Mouse (Mus musculus): ENCODE measurements around the gene Ece2. TPM values are rescaled to one million over a fixed set of nuclear protein-coding genes. Genes with fewer than 3 reads are reported as not detected.

The Ece2 gene
- 35.4 and 35.7 TPM in 2 replicates for polyA plus RNA-seq (2012; rRNA removed)

DNA sequence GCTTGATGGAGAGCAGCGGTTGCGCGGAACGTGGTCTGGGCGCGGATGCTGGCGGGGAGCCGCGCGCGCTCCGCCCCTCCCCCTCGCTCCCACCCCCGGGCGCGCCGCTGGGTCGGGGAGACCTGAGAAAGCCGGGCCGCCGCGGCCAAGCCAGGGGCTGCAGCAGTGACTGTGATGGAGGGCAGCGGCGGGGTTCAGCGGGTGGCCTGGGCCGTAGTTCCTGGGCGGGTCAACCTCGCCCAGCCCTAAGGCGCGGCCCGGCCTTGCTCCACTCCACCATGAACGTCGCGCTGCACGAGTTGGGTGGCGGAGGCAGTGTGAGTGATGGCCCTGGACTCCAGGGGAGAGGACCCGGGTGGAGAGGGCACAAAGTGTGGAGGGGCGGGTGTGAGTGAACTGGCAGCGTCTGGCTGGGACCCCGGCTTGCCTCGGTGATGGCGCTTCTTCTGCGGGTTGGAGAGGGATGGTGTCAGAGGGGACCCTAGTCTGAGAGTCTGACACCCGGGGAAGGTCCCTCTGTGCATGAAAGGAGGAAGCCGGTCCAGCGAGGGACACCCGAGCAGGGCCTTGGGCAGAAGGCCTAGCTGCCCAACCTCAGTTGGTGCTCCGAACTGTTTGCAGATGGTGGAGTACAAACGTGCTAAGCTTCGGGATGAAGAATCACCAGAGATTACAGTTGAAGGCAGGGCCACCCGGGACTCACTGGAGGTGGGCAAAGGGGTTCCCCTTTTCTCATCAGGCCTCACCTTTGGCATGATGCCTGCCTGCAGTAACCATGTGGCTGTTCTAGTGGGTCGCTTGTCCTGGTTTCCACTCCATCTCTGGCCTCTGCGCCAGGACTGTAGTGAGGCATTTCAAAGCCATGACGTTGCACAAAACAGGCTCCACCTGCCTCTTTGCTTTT, at the start of gene Ece2:
TSS of gene Ece2 (plus strand) at position 98 of the 904 bp plus-strand sequence.

DNA sequence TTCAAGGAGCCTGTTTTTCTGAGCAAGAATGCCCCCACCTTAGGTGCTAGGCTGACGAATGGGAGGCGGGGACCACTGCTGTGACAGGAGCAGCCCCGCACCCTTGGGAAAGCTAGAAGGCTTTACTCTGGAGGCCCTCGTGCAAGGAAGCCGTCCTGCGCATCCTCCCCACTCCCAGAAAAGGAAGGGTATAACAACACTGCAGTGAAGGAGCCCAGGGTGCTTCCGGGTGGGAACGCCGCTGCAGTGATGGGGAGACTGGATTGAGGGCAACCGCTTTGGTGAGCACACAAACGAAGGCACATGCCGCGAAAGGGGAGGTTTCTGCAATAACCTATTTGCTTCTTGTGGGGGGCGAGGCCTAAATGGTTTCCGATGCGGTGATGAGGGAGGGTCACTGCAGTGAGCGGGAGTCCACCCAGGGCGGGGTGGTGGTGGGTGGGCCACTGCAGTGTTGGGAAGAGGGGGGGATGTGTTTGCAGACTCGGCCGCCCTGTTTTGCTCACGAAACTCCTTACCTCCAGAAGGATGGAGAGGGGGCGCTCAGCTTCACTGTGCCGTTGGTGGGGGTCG, 40.2 kb upstream of the Ece2 start, which contains the start of gene Vwa5b2:
TSS of gene Vwa5b2 (plus strand) at position 106 of the 573 bp plus-strand sequence.

DNA sequence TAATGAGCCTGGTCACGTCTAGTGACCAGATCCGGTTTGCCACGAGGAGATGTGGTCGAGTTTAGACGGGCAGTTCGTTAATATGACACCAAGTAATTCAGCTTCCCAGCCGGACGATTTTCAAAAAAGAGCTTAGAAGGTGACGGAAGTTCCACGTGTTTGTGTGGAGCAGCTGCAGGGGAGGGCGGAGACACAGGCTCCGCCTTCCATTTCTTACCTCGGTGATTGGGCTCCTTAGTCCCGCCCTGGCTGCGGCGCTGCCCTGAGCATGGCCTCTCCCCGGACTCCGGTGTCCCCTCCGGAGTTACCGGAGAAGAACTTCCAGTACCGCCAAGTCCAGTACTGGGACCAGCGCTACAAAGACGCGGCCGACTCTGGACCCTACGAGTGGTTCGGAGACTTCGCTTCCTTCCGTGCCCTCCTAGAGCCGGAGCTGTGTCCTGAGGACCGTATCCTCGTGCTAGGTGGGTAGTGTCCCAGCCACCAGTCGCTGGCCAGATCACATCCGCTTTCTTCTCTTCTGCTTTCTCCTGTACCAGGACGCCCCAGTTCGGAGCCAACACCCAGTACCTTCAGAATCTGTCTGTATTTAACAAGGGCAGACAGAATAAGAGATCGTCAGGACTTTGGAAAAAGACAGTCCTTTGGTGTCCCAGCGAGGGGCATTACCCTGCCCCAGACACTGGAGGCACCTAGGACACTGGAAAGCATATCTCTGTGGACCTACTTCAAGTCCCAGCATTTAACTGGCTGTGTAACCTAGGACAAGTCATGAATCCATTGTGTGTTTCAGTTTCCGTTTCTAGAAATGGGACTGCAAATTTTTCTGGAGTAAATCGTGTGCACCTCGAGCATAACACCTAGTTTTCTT, 18.0 kb upstream of the Ece2 start, which contains the start of the genes Eef1akmt4, Gm49333 and Alg3:
TSS of gene Eef1akmt4 (plus strand) at position 237 of the 871 bp plus-strand sequence.
TSS of gene Gm49333 (plus strand) at position 254 of the 871 bp plus-strand sequence.
TSS of gene Alg3 (minus strand) at position 379 of the 871 bp plus-strand sequence.

DNA sequence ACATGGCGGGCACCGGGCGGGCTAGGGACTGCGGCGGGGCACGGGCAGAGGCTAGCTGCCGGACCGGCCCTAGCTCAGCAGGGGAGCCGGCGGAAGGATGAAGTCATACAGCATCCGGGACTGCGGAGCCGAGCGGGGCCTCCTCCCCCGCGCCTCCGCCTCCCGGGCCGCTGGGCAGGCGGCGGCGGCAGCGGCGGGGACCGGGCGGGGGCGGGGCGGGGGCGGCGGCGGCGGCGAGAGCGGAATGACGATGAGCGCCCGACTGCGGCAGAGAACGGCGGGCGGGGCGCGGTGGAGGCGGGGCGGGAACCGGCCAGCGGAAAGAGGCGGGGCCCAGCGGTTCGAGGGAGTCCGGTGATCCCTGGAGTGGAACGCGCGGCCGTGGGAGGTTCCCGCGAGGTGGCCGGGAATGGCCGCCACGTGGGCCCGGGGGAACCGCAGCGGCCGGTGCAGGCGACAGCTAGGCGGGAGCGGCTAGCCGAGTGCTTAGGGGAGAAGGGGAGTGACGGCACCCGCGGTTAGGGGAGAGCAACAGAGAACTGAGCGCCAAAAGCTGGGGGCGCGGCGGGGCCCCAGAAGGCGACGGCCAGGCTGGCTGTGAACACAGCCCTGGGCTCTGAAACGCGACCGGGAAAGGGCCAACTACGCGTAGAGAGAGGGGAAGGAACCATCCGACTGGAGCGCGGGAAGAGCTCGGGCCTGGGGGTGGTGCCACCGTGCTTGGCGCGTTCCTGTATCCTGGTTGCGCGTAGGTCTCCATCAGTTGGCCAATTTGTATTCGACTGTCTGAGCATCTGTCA, 8.2 kb upstream of the Ece2 start, which contains the start of gene Camk2n2:
TSS of gene Camk2n2 (minus strand) at position 97 of the 800 bp plus-strand sequence.

DNA sequence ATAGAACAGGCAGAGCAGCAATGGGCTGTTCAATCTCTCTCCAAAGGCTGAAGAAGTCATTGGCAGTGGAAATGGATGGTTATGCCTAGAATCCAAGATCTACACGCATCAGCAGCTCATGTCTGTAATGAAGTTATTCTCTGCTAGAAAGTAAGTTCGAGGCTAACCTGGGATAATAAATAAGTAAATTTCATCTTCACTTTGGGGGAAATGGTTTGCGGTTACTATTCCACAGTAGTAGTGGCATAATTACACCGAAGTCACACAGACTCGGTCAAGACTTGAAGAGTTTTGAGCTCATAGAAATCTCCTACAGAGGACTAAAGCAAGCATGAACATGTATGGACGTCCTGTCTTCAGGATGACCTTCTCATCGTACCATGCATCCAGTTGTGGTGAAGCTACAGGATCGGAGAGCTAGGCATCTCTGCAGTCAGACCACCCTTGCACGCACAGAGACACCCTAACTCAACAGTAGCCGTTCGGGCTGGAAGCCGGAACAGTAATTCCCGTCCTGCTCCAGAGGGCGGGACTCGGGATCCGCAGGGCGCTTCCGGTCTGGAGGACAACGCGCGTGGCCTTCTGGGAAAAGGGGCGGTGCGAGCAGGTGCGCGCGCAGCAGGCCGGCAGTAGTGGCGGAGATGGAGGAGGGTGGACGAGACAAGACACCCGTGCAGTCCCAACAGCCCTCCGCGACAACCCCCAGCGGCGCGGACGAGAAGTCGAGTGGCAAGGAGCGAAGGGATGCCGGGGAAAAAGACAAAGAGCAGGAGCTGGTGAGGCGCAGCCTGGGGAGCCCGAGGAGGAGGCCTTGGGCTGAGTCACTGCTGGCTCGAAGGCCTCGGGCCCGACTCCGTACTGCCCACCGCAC, 21.7 kb downstream of the Ece2 start, which contains the start of gene Psmd2:
TSS of gene Psmd2 (plus strand) at position 577 of the 871 bp plus-strand sequence.

DNA sequence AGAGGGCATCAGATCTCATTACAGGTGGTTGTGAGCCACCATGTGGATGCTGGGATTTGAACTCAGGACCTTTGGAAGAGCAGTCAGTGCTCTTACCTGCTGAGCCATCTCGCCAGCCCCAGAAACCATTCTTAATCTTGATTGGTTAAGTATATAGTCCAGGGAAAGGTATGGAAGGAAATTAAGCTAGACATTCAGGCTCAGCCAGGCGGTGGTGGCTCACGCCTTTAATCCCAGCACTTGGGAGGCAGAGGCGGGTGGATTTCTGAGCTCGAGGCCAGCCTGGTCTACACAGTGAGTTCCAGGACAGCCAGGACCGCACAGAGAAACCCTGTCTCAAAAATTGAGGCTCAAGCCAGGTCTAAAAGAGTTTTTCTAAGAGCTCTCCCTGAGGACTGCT, 38.4 kb downstream of the Ece2 start, which contains the start of gene Eif4g1:
TSS of gene Eif4g1 (plus strand) at position 301 of the 400 bp plus-strand sequence.

DNA sequence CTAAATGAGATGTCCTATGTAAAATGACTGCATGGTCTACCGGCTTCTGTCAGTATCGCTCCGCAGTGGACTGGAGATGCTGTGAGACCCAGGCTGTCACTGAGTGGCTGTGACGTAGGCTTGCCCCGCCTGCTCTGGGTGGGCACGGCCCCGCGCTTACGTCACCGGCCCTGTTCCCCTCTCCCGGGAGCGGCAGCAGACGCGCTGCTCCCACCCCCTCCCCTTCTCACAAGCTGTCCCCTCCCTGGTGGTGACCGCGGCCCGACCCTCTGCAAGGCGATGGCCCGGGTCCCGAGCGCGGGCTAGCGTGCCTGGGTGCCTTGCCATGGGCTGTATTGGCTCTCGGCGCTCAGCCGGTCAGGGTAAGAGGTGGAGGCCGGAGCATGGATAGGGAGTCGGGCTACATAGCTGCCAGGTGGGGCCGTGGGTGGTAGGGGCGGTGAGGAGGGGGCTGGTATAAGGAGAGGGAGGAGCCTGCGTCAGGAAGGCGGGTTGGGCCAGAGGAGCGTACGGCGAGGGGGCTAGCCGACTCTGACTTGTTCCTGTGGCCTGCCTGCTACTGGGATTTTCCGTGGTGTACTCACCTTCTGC, 63.6 kb downstream of the Ece2 start, which contains the start of gene Fam131a:
TSS of gene Fam131a (plus strand) at position 131 of the 591 bp plus-strand sequence.

Other genes starting within 250 kb of the Ece2 start
- 314 and 317 TPM in 2 replicates for gene Abcc5, start 203.4 kb upstream of the Ece2 start, polyA plus RNA-seq (2012; rRNA removed)
- 53.5 and 54.5 TPM in 2 replicates for gene Eif2b5, start 131.0 kb upstream of the Ece2 start, polyA plus RNA-seq (2012; rRNA removed)
- 46.6 and 54.8 TPM in 2 replicates for gene Dvl3, start 112.8 kb upstream of the Ece2 start, polyA plus RNA-seq (2012; rRNA removed)
- gene Ap2m1, start 94.3 kb upstream of the Ece2 start, polyA plus RNA-seq (2012; rRNA removed) = 1,387 and 1,451 TPM in 2 replicates
- 70.8 and 74.8 TPM in 2 replicates for gene Abcf3, start 81.3 kb upstream of the Ece2 start, polyA plus RNA-seq (2012; rRNA removed)
- 54.7 and 55.0 TPM in 2 replicates for gene Vwa5b2, start 40.4 kb upstream of the Ece2 start, polyA plus RNA-seq (2012; rRNA removed)
- 6.6 and 7.1 TPM in 2 replicates for gene Eef1akmt4, start 18.2 kb upstream of the Ece2 start, polyA plus RNA-seq (2012; rRNA removed)
- not detected in 2 replicates for gene Gm49333, start 18.2 kb upstream of the Ece2 start, polyA plus RNA-seq (2012; rRNA removed)
- 16.5 and 18.6 TPM in 2 replicates for gene Alg3, start 18.1 kb upstream of the Ece2 start, polyA plus RNA-seq (2012; rRNA removed)
- gene Camk2n2, start 8.5 kb upstream of the Ece2 start, polyA plus RNA-seq (2012; rRNA removed) = 120 and 138 TPM in 2 replicates
- 232 and 236 TPM in 2 replicates for gene Psmd2, start 21.8 kb downstream of the Ece2 start, polyA plus RNA-seq (2012; rRNA removed)
- gene Eif4g1, start 38.5 kb downstream of the Ece2 start, polyA plus RNA-seq (2012; rRNA removed) = 202 and 210 TPM in 2 replicates
- gene Fam131a, start 63.4 kb downstream of the Ece2 start, polyA plus RNA-seq (2012; rRNA removed) = 85.0 and 85.2 TPM in 2 replicates
- gene Polr2h, start 87.8 kb downstream of the Ece2 start, polyA plus RNA-seq (2012; rRNA removed) = 67.6 and 70.6 TPM in 2 replicates
- 70.5 and 74.5 TPM in 2 replicates for gene Clcn2, start 87.9 kb downstream of the Ece2 start, polyA plus RNA-seq (2012; rRNA removed)
- 24.4 and 26.3 TPM in 2 replicates for gene Chrd, start 103.3 kb downstream of the Ece2 start, polyA plus RNA-seq (2012; rRNA removed)
- gene Thpo, start 104.7 kb downstream of the Ece2 start, polyA plus RNA-seq (2012; rRNA removed) = 4.2 and 4.4 TPM in 2 replicates